ENCODE assay signal across 8 mouse cellular contexts in genomic region chr5:16470366-16470982, GRCm38 (mm10).
DNase-seq lines count a peak whose midpoint lies in the region; ATAC-seq and TF ChIP-seq lines count a peak whose summit lies in the region.

No protein-coding gene starts in this region.

- H3K4me3 ChIP-seq in layer of hippocampus, adult 2 months: no peak overlapping the region
- no peak overlapping the region for H3K4me3 ChIP-seq in hindbrain, postnatal 0 days (ENCODE audit: low read length)
- no peak overlapping the region for H3K4me3 ChIP-seq in liver, embryonic 14.5 days (ENCODE audit: insufficient read depth in 1 of 2, low read depth in 2 of 2, low read length in 2 of 2)
- H3K4me3 ChIP-seq in stomach, embryonic 16.5 days (replicated peaks; ENCODE audit: low read length): no peak overlapping the region

- H3K36me3 ChIP-seq in hindbrain, postnatal 0 days (ENCODE audit: insufficient read depth, low read length): no peaks in the 10 kb centered on the region
- no peaks in the 10 kb centered on the region for H3K36me3 ChIP-seq in liver, embryonic 14.5 days (replicated peaks; ENCODE audit: control insufficient read depth, insufficient read depth, low read depth)
- no peaks in the 10 kb centered on the region for H3K36me3 ChIP-seq in stomach, embryonic 16.5 days (ENCODE audit: control insufficient read depth, insufficient read depth, low read length)

- no peak for ATAC-seq in hindbrain, postnatal 0 days
- no peak for ATAC-seq in liver, embryonic 14.5 days (ENCODE audit: insufficient read depth)
- peak; percentile 72; the same call in 1 of the 2 replicates for ATAC-seq in stomach, embryonic 16.5 days (ENCODE audit: insufficient read depth, low FRiP score)

- no peaks in the 10 kb centered on the region for H3K9me3 ChIP-seq in hindbrain, postnatal 0 days (ENCODE audit: low read length)
- no peaks in the 10 kb centered on the region for H3K9me3 ChIP-seq in liver, embryonic 14.5 days (ENCODE audit: control insufficient read depth, low read length)
- no peaks in the 10 kb centered on the region for H3K9me3 ChIP-seq in stomach, embryonic 16.5 days (replicated peaks; ENCODE audit: control insufficient read depth, low read length)

- no peak overlapping the region for H3K4me2 ChIP-seq in hindbrain, postnatal 0 days (ENCODE audit: low read depth, low read length)
- peak overlapping the region; percentile 54 for H3K4me2 ChIP-seq in liver, embryonic 14.5 days (ENCODE audit: low read depth)
- H3K4me2 ChIP-seq in stomach, embryonic 16.5 days (ENCODE audit: low read depth, low read length): peak overlapping the region; percentile 29

- WGBS in hindbrain, postnatal 0 days: 65% methylated on average over 10 of the region's 10 CpGs
- WGBS in liver, embryonic 14.5 days (ENCODE audit: insufficient replicate concordance): 46% methylated on average over 10 of the region's 10 CpGs
- 11% methylated on average over 10 of the region's 10 CpGs for WGBS in stomach, embryonic 16.5 days

- H3K27me3 ChIP-seq in hindbrain, postnatal 0 days (ENCODE audit: insufficient read depth, low read length): no peaks in the 10 kb centered on the region
- H3K27me3 ChIP-seq in liver, embryonic 14.5 days (ENCODE audit: control insufficient read depth, insufficient read depth, low read length): no peaks in the 10 kb centered on the region
- H3K27me3 ChIP-seq in stomach, embryonic 16.5 days (ENCODE audit: control insufficient read depth, insufficient read depth, low read length): no peaks in the 10 kb centered on the region

- H3K9ac ChIP-seq in hindbrain, postnatal 0 days (replicated peaks; ENCODE audit: low read length): no peak overlapping the region
- H3K9ac ChIP-seq in liver, embryonic 14.5 days (replicated peaks): no peak overlapping the region; the same call in 1 of the 2 replicates
- no peak overlapping the region for H3K9ac ChIP-seq in stomach, embryonic 16.5 days (ENCODE audit: low read length)

- intact Hi-C loops in left cerebral cortex, postnatal 4 days (cut with DNase I): no loop called here

- H3K27ac ChIP-seq in layer of hippocampus, adult 2 months: 0 out of 2 replicates have a peak overlapping the region, but pooled peaks have one; percentile 0
- no peak overlapping the region for H3K27ac ChIP-seq in hindbrain, postnatal 0 days
- H3K27ac ChIP-seq in liver, embryonic 14.5 days: no peak overlapping the region
- H3K27ac ChIP-seq in stomach, embryonic 16.5 days (ENCODE audit: low read length): 0 out of 2 replicates have a peak overlapping the region, but pooled peaks have one; percentile 26

- DNase-seq in layer of hippocampus, adult 2 months (ENCODE audit: low spot score in 2 of 2): no peak
- no peak for DNase-seq in layer of hippocampus, adult 11-12 months (ENCODE audit: low spot score)
- peak; percentile 64 for DNase-seq in forelimb bud, embryonic 11.5 days (ENCODE audit: low read depth, low spot score)
- DNase-seq in hindbrain, postnatal 0 days (ENCODE audit: low spot score): peak; percentile 17
- DNase-seq in liver, embryonic 14.5 days (ENCODE audit: low read depth in 3 of 3, low spot score in 3 of 3): no peak
- DNase-seq in left cerebral cortex, postnatal 4 days: no peak
- no peak for DNase-seq in right cerebral cortex, adult 2 months (ENCODE audit: low spot score in 2 of 2)

- H3K4me1 ChIP-seq in hindbrain, postnatal 0 days (ENCODE audit: insufficient read depth, low read length): no peaks in the 10 kb centered on the region
- peaks cover 13 to 24% of the 10 kb centered on the region in 2 experiments; a peak in 3 of 4 replicates for H3K4me1 ChIP-seq in liver, embryonic 14.5 days (replicated peaks; ENCODE audit: control insufficient read depth in 2 of 2, insufficient read depth in 2 of 2, low read length in 1 of 2)
- no peaks in the 10 kb centered on the region for H3K4me1 ChIP-seq in stomach, embryonic 16.5 days (ENCODE audit: control insufficient read depth, insufficient read depth, low read length)

- no peak for TF ChIP-seq EP300 in liver, embryonic 14.5 days (IDR thresholded peaks at IDR 0.05; ENCODE audit: low read depth)

- TF ChIP-seq CTCF in layer of hippocampus, adult 2 months (conservative IDR thresholded peaks at IDR 0.05): no peak
- TF ChIP-seq CTCF in hindbrain, postnatal 0 days (IDR thresholded peaks at IDR 0.05; ENCODE audit: low read depth): no peak
- TF ChIP-seq CTCF in liver, embryonic 14.5 days (IDR thresholded peaks at IDR 0.05; ENCODE audit: low read depth): no peak

Comparison
In these comparisons a context has a peak if more than half of its experiments do, and no peak if none do; other contexts are left out.
1. DNase-seq: peak in forelimb bud, embryonic 11.5 days (single experiment) and hindbrain, postnatal 0 days (single experiment); none in layer of hippocampus, adult 2 months (0 of 2), layer of hippocampus, adult 11-12 months (single experiment), liver, embryonic 14.5 days (0 of 3), left cerebral cortex, postnatal 4 days (single experiment) and right cerebral cortex, adult 2 months (0 of 2).
2. H3K27ac ChIP-seq: peak in layer of hippocampus, adult 2 months (single experiment) and stomach, embryonic 16.5 days (single experiment); none in hindbrain, postnatal 0 days (single experiment) and liver, embryonic 14.5 days (single experiment).